Mouse (Mus musculus): ENCODE data around the gene Tlr12. TPM values are rescaled to one million over a fixed set of nuclear protein-coding genes. Genes with fewer than 3 reads are reported as not detected.

Gene Tlr12
- polyA plus RNA-seq, 1 experiment, result 0.04 TPM

GRCm38 (mm10) chr4:128641766-128642717, 23.6 kb upstream of the Tlr12 start:
- Histone ChIP-seq H3K27ac (ENCODE audit: control insufficient read depth, insufficient read depth, low read depth, low read length) (no peak overlapping the region), H3K4me3 (ENCODE audit: control insufficient read depth, low read depth, low read length) (no peak overlapping the region), H3K4me1 (ENCODE audit: control insufficient read depth, insufficient read depth, low read length) (no peaks in the 10 kb centered on the region), H3K27me3 (ENCODE audit: control insufficient read depth, insufficient read depth, low read length) (no peaks in the 10 kb centered on the region), H3K36me3 (ENCODE audit: control insufficient read depth, insufficient read depth, low read length) (no peaks in the 10 kb centered on the region)
- TF ChIP-seq POLR2A (IDR thresholded peaks at IDR 0.05; ENCODE audit: control insufficient read depth, low read depth, low read length), result no peak
- TF ChIP-seq CTCF (IDR thresholded peaks at IDR 0.05; ENCODE audit: control insufficient read depth, insufficient read depth, insufficient replicate concordance, low read depth, low read length), result no peak

- Histone ChIP-seq H3K27ac (ENCODE audit: control insufficient read depth, insufficient read depth, low read depth, low read length) (no peak overlapping the region), H3K4me3 (ENCODE audit: control insufficient read depth, low read depth, low read length) (no peak overlapping the region), H3K27me3 (ENCODE audit: control insufficient read depth, insufficient read depth, low read length) (no peaks in the 10 kb centered on the region), H3K4me1 (ENCODE audit: control insufficient read depth, insufficient read depth, low read length) (no peaks in the 10 kb centered on the region; the same call in 1 of the 2 replicates), H3K36me3 (ENCODE audit: control insufficient read depth, insufficient read depth, low read length) (no peaks in the 10 kb centered on the region)
- TF ChIP-seq POLR2A (IDR thresholded peaks at IDR 0.05; ENCODE audit: control insufficient read depth, low read depth, low read length), result no peak
- no peak for TF ChIP-seq CTCF (IDR thresholded peaks at IDR 0.05; ENCODE audit: control insufficient read depth, insufficient read depth, insufficient replicate concordance, low read depth, low read length)
Measured at GRCm38 (mm10) chr4:128638265-128638923, 20.0 kb upstream of the Tlr12 start.

- H3K27ac ChIP-seq (ENCODE audit: control insufficient read depth, insufficient read depth, low read depth, low read length), result no peak overlapping the region
- TF ChIP-seq CTCF (IDR thresholded peaks at IDR 0.05; ENCODE audit: control insufficient read depth, insufficient read depth, insufficient replicate concordance, low read depth, low read length) (no peak), POLR2A (IDR thresholded peaks at IDR 0.05; ENCODE audit: control insufficient read depth, low read depth, low read length) (no peak)
- H3K4me1 ChIP-seq (ENCODE audit: control insufficient read depth, insufficient read depth, low read length), result no peaks in the 10 kb centered on the region; the same call in 1 of the 2 replicates
- H3K27me3 ChIP-seq (ENCODE audit: control insufficient read depth, insufficient read depth, low read length), result no peaks in the 10 kb centered on the region
- no peak overlapping the region for H3K4me3 ChIP-seq (ENCODE audit: control insufficient read depth, low read depth, low read length)
- no peaks in the 10 kb centered on the region for H3K36me3 ChIP-seq (ENCODE audit: control insufficient read depth, insufficient read depth, low read length)
Measured at GRCm38 (mm10) chr4:128637250-128637649, 18.8 kb upstream of the Tlr12 start.

- H3K27me3 ChIP-seq (ENCODE audit: control insufficient read depth, insufficient read depth, low read length), result no peaks in the 10 kb centered on the region
- no peaks in the 10 kb centered on the region for H3K36me3 ChIP-seq (ENCODE audit: control insufficient read depth, insufficient read depth, low read length)
- TF ChIP-seq CTCF (IDR thresholded peaks at IDR 0.05; ENCODE audit: control insufficient read depth, insufficient read depth, insufficient replicate concordance, low read depth, low read length), result no peak
- no peak for TF ChIP-seq POLR2A (IDR thresholded peaks at IDR 0.05; ENCODE audit: control insufficient read depth, low read depth, low read length)
- no peak overlapping the region for H3K27ac ChIP-seq (ENCODE audit: control insufficient read depth, insufficient read depth, low read depth, low read length)
- H3K4me3 ChIP-seq (ENCODE audit: control insufficient read depth, low read depth, low read length), result no peak overlapping the region
- H3K4me1 ChIP-seq (ENCODE audit: control insufficient read depth, insufficient read depth, low read length), result no peaks in the 10 kb centered on the region; the same call in 1 of the 2 replicates
Measured at GRCm38 (mm10) chr4:128635894-128636585, 17.6 kb upstream of the Tlr12 start.

GRCm38 (mm10) chr4:128635451-128635850, 17.0 kb upstream of the Tlr12 start:
- Histone ChIP-seq H3K36me3 (ENCODE audit: control insufficient read depth, insufficient read depth, low read length) (no peaks in the 10 kb centered on the region), H3K4me3 (ENCODE audit: control insufficient read depth, low read depth, low read length) (no peak overlapping the region), H3K27me3 (ENCODE audit: control insufficient read depth, insufficient read depth, low read length) (no peaks in the 10 kb centered on the region), H3K27ac (ENCODE audit: control insufficient read depth, insufficient read depth, low read depth, low read length) (no peak overlapping the region), H3K4me1 (ENCODE audit: control insufficient read depth, insufficient read depth, low read length) (no peaks in the 10 kb centered on the region; the same call in 1 of the 2 replicates)
- TF ChIP-seq POLR2A (IDR thresholded peaks at IDR 0.05; ENCODE audit: control insufficient read depth, low read depth, low read length), result no peak
- TF ChIP-seq CTCF (IDR thresholded peaks at IDR 0.05; ENCODE audit: control insufficient read depth, insufficient read depth, insufficient replicate concordance, low read depth, low read length), result no peak

- TF ChIP-seq CTCF (IDR thresholded peaks at IDR 0.05; ENCODE audit: control insufficient read depth, insufficient read depth, insufficient replicate concordance, low read depth, low read length) (no peak), POLR2A (IDR thresholded peaks at IDR 0.05; ENCODE audit: control insufficient read depth, low read depth, low read length) (no peak)
- H3K27ac ChIP-seq (ENCODE audit: control insufficient read depth, insufficient read depth, low read depth, low read length), result no peak overlapping the region
- H3K27me3 ChIP-seq (ENCODE audit: control insufficient read depth, insufficient read depth, low read length), result no peaks in the 10 kb centered on the region
- H3K36me3 ChIP-seq (ENCODE audit: control insufficient read depth, insufficient read depth, low read length), result no peaks in the 10 kb centered on the region
- H3K4me3 ChIP-seq (ENCODE audit: control insufficient read depth, low read depth, low read length), result no peak overlapping the region
- no peaks in the 10 kb centered on the region; the same call in 1 of the 2 replicates for H3K4me1 ChIP-seq (ENCODE audit: control insufficient read depth, insufficient read depth, low read length)
Measured at GRCm38 (mm10) chr4:128621109-128621508, 2.7 kb upstream of the Tlr12 start.
